Mouse (Mus musculus) erythroblast, adult 5-6 weeks (primary cell): Measurements from ENCODE around the gene Dnmt3l. TPM values are rescaled to one million over a fixed set of nuclear protein-coding genes. Genes with fewer than 3 reads are reported as not detected.
"Not testable (repeated sequence)": the region's sequence is repeated elsewhere in the genome, so short reads cannot be mapped to it uniquely, and the experiment has no call there.

Source experiments
- ATAC-seq: replicated peaks from 2 replicates; pipeline ENCODE4 v1.8.0; 2016; ENCODE audit warnings: moderate number of reproducible peaks, mild to moderate bottlenecking, moderate TSS enrichment, inconsistent platforms; ENCODE audit not compliant: poor library complexity, low FRiP score, severe bottlenecking
- total RNA-seq, 2 experiments: library from RNA; stranded (forward) in 1 of 2; stranded (reverse) in 1 of 2; fragments of 150-400 nt in 1 of 2; fragments of 200-764, 138-1000 nt in 1 of 2; gene quantifications; 2 replicates each; pipeline versions ENCODE4 v1.2.3 to v1.2.4; 2015 to 2017; ENCODE audit warnings: low replicate concordance in 2 of 2

Gene Dnmt3l
- total RNA-seq (2015; ENCODE audit: low replicate concordance) (not detected in 2 replicates), total RNA-seq (2017; ENCODE audit: low replicate concordance) (0.42 and 0.43 TPM in 2 replicates)

- no peak for ATAC-seq
These were observed at the start of gene Dnmt3l for GRCm38 (mm10) chr10:78041647-78042046. TSS of gene Dnmt3l (plus strand) at chr10:78041947.

- no peak for ATAC-seq
These were observed 46.1 kb upstream of the Dnmt3l start for GRCm38 (mm10) chr10:77995639-77996038.

GRCm38 (mm10) chr10:78000200-78000599, 41.5 kb upstream of the Dnmt3l start:
- ATAC-seq: no peak

- ATAC-seq: no peak
These were observed 40.0 kb upstream of the Dnmt3l start for GRCm38 (mm10) chr10:78001796-78002195.

GRCm38 (mm10) chr10:78002316-78002715, 39.4 kb upstream of the Dnmt3l start:
- no peak for ATAC-seq

- ATAC-seq: no peak
These were observed 37.2 kb upstream of the Dnmt3l start for GRCm38 (mm10) chr10:78004479-78005100.

- no peak for ATAC-seq
These were observed 35.8 kb upstream of the Dnmt3l start for GRCm38 (mm10) chr10:78005791-78006438.

- no peak for ATAC-seq
These were observed 34.5 kb upstream of the Dnmt3l start for GRCm38 (mm10) chr10:78007203-78007602.

GRCm38 (mm10) chr10:78008169-78008568, 33.6 kb upstream of the Dnmt3l start:
- ATAC-seq: no peak

GRCm38 (mm10) chr10:78009184-78009944, 32.4 kb upstream of the Dnmt3l start:
- peak; percentile 94 for ATAC-seq

GRCm38 (mm10) chr10:78009945-78010293, 31.8 kb upstream of the Dnmt3l start, which contains the start of gene Pfkl:
TSS of gene Pfkl (minus strand) at chr10:78010083.
- ATAC-seq: no peak

- ATAC-seq: no peak
These were observed 31.4 kb upstream of the Dnmt3l start for GRCm38 (mm10) chr10:78010335-78010734.

- ATAC-seq: not testable (repeated sequence)
These were observed 30.6 kb upstream of the Dnmt3l start for GRCm38 (mm10) chr10:78011116-78011515.

- ATAC-seq: no peak
These were observed 28.9 kb upstream of the Dnmt3l start for GRCm38 (mm10) chr10:78012661-78013495.

- ATAC-seq: no peak
These were observed 26.3 kb upstream of the Dnmt3l start for GRCm38 (mm10) chr10:78015489-78015888.

GRCm38 (mm10) chr10:78016366-78016765, 25.4 kb upstream of the Dnmt3l start:
- no peak for ATAC-seq

- ATAC-seq: peak; percentile 97
These were observed 22.9 kb upstream of the Dnmt3l start for GRCm38 (mm10) chr10:78018797-78019203.

- ATAC-seq: no peak
These were observed 22.5 kb upstream of the Dnmt3l start for GRCm38 (mm10) chr10:78019291-78019690.

GRCm38 (mm10) chr10:78019984-78020383, 21.8 kb upstream of the Dnmt3l start:
- not testable (repeated sequence) for ATAC-seq

- ATAC-seq: not testable (repeated sequence)
These were observed 16.3 kb upstream of the Dnmt3l start for GRCm38 (mm10) chr10:78025453-78025852.
